ENCODE assay signal across 21 mouse cellular contexts in genomic region chr7:89308926-89309325, GRCm38 (mm10).
DNase-seq lines count a peak whose midpoint lies in the region; ATAC-seq lines count a peak whose summit lies in the region.
"Had no signal": no experiment of that assay in that cellular context is flagged by ENCODE, and none has a peak within 500 bp of the region (broad histone marks: within the 10 kb centered on the region; RNA-seq: fewer than 3 reads in every experiment).

No protein-coding gene starts in this region.

- no peak overlapping the region for H3K9ac ChIP-seq in hindbrain, embryonic 11.5 days (ENCODE audit: low read depth, low read length)
- H3K9ac ChIP-seq: forebrain, postnatal 0 days; liver, embryonic 14.5 days; neural tube, embryonic 13.5 days had no signal

- no peaks in the 10 kb centered on the region for H3K36me3 ChIP-seq in hindbrain, embryonic 11.5 days (ENCODE audit: control insufficient read depth, insufficient read depth, low read length)
- H3K36me3 ChIP-seq: neural tube, embryonic 13.5 days had no signal

- peak; percentile 28 for ATAC-seq in common myeloid progenitor, adult 5-6 weeks (replicated peaks; ENCODE audit: low read depth, poor library complexity, severe bottlenecking)
- ATAC-seq in hindbrain, embryonic 11.5 days (ENCODE audit: low FRiP score), result no peak
- ATAC-seq: forebrain, postnatal 0 days; hindbrain, postnatal 0 days had no signal

- no peak overlapping the region for H3K27ac ChIP-seq in hindbrain, embryonic 11.5 days (ENCODE audit: low read depth, low read length)
- H3K27ac ChIP-seq: gastrocnemius, adult 2 months; heart, adult 2 months; hindbrain, postnatal 0 days; liver, embryonic 14.5 days; neural tube, embryonic 13.5 days had no signal

- H3K27me3 ChIP-seq in hindbrain, embryonic 11.5 days (ENCODE audit: control insufficient read depth, insufficient read depth, low read length), result no peaks in the 10 kb centered on the region
- H3K27me3 ChIP-seq: neural tube, embryonic 13.5 days had no signal

- no peaks in the 10 kb centered on the region for H3K4me1 ChIP-seq in hindbrain, embryonic 11.5 days (replicated peaks; ENCODE audit: control insufficient read depth, insufficient read depth, low read length)
- H3K4me1 ChIP-seq: neural tube, embryonic 13.5 days had no signal

- DNase-seq in kidney, adult 11 months, result peak; percentile 36
- DNase-seq in kidney, adult 18-20 months, result no peak
- DNase-seq in adipocyte (ENCODE audit: low spot score), result peak; percentile 69
- peak; percentile 31 to 49 for DNase-seq in kidney, postnatal 36 days
- DNase-seq in urinary bladder, adult 18-20 months (ENCODE audit: low spot score in 2 of 2), result no peak
- no peak for DNase-seq in hindbrain, embryonic 11.5 days (ENCODE audit: low spot score)
- no peak for DNase-seq in testis, postnatal 10 days (ENCODE audit: low spot score)
- DNase-seq: cerebellum, adult 11-12 months; cerebellum, postnatal 25 days; forebrain, postnatal 0 days; gastrocnemius, adult 2 months; heart, postnatal 36 days; layer of hippocampus, postnatal 36 days; lung, postnatal 10 days; thymus, postnatal 25 days had no signal

- no peak overlapping the region for H3K4me2 ChIP-seq in hindbrain, embryonic 11.5 days (replicated peaks; ENCODE audit: low read depth, low read length)
- H3K4me2 ChIP-seq: midbrain, embryonic 11.5 days; neural tube, embryonic 13.5 days had no signal

- 80% methylated on average over 3 of the region's 3 CpGs for WGBS in hindbrain, embryonic 11.5 days

- no peak overlapping the region for H3K4me3 ChIP-seq in hindbrain, embryonic 11.5 days (ENCODE audit: low read depth, low read length)
- H3K4me3 ChIP-seq: gastrocnemius, adult 2 months; heart, adult 2 months; neural tube, embryonic 13.5 days had no signal

- no peaks in the 10 kb centered on the region for H3K9me3 ChIP-seq in hindbrain, embryonic 11.5 days (ENCODE audit: control insufficient read depth, low read length)

Comparison
In these comparisons a context has a peak if more than half of its experiments do, and no peak if none do; other contexts are left out.
1. DNase-seq: peak in kidney, adult 11 months (single experiment), adipocyte (single experiment) and kidney, postnatal 36 days (2 of 2); none in kidney, adult 18-20 months (single experiment), urinary bladder, adult 18-20 months (0 of 2), hindbrain, embryonic 11.5 days (single experiment) and testis, postnatal 10 days (single experiment).